Mouse (Mus musculus): Measurements from ENCODE around the gene Adamts8.

The Adamts8 gene

DNA sequence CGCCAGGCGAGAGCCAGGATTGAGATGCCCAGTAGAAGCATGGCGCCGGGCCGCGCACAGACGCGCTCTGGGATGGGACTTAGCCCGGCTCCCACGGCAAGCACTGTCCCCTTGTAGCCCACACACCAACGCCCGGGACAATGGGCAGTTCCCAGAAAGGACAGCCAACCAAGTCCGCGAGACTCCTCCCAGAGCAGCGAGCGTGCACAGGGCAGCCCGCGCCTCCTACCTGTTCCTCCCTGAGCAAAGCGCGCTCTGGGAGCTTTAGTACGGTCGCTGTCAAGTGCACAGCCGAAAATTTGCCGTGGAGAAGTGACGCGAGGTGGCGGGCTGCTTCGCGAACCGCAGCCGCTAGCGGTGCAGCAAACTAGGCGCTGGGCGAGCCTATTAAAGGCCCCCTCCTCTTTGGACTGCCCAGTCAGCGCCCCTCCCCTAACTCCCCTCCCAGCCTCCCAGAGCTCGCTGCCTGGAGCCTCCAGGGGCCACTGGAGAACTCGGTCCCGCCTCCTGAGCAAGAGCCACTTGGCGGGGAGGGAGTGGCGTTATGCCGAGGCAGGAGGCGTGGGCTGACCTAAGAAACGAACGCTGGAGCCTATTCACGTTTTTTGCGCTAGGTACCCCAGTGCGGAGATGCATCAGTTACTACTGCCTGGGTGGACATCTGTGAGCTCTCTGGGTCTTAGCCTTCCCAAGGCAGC is 20.0 kb upstream of the Adamts8 start, which contains the start of gene Adamts15:
Adamts15 (minus strand) TSS at position 256 of the 698 bp plus-strand sequence.
- in situ Hi-C loops (cut with MboI) = no loop called here

DNA sequence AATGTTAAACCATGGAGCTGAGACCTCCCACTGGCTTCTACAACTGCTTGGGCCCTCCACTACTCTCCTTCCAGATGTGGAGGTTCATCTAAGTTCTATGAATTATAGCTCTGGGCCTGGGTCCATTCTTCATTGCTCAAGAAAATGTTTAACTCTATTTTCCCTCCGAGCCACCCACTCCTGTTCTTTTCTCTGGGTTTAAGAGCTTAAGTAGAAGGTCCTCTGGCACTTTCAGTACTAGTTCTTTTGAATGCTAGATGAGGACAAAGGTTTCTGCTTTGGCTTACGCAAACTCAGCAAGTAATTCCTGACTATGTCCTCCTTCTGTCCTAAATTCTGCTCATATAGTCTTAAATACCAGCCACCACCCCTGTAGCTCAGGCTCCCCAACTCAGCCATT is 13.6 kb upstream of the Adamts8 start:
- in situ Hi-C loops (cut with MboI) = no loop called here

GRCm38 (mm10) chr9:30932346-30932745 is 10.0 kb upstream of the Adamts8 start:
- in situ Hi-C loops (cut with MboI) = no loop called here

DNA sequence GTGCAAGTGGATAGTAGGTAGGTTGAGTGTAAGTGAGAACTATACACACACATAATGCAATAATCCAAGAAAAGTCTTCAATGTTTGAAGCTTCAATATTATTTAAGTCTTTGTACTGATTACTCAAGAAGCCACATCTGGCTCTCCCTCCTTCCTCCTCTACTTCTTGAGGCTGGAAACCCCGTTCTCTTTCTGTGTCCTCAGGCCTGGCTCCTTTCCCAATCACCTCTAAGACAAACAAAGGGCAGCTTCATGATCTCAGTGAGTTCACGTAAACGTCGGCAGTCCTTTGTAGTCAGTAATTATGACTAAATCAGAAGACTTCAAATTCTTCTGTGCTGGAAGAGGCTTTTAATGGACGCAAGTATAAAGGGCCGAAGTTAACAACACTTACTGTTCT is 7.5 kb upstream of the Adamts8 start:
- in situ Hi-C loops (cut with MboI) = no loop called here

DNA sequence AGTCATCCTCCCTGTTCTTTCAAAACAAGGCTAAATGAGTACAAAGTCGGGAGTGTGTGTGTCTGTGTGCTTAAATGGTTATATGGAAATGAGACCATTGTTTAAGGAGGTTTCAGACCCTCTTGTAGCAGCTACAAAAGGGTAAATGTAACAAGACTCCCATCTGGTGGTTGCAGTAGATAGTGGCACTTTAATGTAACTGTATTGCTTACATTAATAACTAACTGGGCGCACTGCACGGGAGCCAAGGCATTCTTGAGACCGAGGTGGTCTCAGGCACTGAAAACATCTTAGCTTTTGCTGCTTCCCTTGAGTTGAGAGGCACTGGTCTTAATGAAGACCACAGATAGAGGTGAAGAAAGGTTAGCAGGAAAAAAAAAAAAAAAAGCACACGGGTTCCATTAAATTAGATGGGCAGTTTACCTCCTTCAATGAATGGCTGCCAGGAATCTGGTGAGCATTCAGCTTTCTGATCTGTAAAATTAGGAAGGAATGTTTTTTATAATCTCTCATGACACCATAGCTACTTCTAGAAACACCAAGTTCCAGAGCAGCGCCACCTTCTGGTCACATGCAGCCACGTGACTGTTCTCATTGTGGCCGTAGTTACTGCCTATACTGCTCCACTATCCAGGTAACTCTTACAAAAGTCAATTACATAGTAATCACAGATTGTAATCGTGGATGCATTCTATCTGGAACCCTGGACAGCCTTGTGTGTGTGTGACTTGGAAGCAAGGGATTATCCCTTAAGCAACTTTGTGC is 5.5 kb upstream of the Adamts8 start:
- in situ Hi-C loops (cut with MboI) = no loop called here

DNA sequence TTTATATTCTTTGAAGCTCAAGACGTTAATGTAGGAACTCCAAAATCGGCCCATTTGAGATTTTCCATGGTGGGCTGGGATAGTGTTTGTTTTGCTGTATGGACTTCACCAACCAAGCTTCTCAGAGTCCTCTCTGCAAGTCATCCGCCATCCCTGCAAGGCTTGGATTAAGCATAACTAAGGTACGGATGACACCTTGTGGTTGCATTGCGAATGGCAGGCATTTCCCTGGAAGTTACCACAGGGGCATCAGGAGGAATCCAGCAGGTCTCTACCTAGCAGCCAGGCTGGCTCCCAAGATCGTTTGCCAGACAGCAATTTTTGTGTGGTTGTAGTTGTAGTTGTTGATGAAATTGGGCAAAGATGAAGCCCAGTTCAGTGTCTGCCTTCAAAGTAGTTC is 2.0 kb upstream of the Adamts8 start:
- in situ Hi-C loops (cut with MboI) = no loop called here

DNA sequence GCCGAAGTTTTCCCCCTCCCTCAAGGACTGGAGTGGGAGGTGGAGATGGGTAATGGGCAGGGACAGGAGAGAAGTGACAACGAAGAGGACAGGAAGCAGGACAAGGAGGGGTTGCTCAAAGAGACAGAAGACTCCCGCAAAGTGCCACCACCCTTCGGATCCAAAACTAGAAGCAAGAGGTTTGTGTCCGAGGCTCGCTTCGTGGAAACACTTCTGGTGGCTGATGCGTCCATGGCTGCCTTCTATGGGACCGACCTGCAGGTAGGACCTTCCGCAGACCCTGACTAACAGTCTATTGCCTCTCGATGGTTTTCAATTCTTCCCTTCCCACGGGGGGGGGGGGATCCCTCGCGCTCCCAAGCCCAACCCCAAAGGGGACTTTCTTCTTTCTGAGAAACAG is 979 bp downstream of the Adamts8 start:
- in situ Hi-C loops (cut with MboI) = no loop called here

DNA sequence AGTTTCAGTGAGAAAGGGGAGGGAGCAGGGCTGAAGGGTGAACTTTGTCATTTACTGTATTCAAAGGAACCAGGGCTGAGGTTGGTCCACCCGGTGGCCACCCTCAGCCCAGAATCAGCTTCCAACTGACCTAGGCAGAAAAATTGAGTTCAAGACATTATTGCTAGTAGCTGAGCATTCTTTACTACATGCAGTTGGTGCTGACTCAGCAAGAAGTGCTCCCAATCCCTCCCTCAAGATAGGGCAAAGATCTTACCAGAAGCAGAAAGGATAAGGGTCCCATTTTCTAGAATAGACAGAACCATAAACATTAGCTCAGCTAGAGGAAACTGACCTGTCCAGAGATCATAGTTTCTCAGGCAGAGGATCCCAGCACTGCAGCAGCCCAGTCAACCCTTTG is 1.9 kb downstream of the Adamts8 start:
- in situ Hi-C loops (cut with MboI) = no loop called here

DNA sequence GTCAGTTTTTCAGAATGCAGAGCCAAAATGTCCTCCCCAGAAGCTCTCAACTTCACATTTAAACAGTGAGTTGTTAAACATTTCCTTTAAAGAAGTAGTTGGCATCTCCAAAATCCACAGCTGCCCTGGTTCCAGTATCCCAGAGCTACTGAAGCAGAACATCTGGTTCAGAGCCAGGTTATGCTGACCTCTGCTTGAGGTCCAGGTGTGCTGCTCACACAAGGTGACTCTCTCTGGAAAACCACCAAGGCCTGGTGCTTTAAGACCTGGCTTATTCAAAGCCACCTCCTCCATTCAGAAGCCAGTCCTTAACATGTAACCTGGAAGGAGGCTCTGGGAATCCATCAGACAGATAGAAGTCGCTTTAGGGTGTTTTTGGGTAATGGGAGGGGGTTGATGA is 2.9 kb downstream of the Adamts8 start:
- in situ Hi-C loops (cut with MboI) = no loop called here

- in situ Hi-C loops (cut with MboI) = no loop called here
These were observed 7.1 kb downstream of the Adamts8 start for GRCm38 (mm10) chr9:30949422-30949821.

DNA sequence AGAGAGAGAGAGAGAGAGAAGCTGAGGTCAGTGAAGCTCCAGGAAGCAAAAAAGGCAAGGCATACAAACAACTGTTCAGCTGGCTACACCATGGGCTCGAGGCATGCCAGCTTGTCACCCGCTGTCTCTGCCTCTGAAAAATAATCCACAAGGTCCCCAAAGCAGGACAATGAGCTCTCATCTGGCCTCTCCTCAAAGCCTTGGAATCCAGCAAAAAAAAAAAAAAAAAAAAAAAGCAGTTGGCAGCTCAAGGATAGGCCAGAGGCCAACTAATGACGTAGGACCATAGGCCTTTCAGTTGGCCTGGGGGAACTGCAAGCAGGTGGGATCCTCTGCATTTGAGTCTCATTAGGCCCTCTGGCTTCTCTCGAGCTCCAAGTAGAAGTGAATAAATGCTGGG is 7.6 kb downstream of the Adamts8 start:
- in situ Hi-C loops (cut with MboI) = no loop called here

GRCm38 (mm10) chr9:30950592-30950991 is 8.2 kb downstream of the Adamts8 start:
- in situ Hi-C loops (cut with MboI) = no loop called here

DNA sequence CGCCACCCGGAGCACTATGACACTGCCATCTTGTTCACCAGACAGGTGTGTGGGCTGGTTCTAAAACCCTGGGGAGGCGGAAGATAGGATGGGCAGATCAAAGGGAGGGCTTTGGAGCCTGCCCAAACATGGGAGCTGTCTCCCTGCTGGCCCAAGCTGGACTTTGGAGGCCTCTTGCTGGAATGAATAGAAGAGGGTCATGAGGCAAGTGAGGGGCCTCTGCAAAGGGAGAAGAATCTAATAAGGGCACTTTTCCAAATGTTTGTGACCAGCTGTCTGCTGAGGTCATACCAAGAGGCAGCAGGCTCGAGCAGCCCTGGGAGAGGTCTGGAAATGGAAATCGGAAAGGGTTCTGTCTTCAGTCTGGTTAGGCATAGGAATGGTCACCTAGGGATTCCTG is 9.1 kb downstream of the Adamts8 start:
- in situ Hi-C loops (cut with MboI) = no loop called here

- in situ Hi-C loops (cut with MboI) = no loop called here
These were observed 10.9 kb downstream of the Adamts8 start for GRCm38 (mm10) chr9:30953287-30953686.

DNA sequence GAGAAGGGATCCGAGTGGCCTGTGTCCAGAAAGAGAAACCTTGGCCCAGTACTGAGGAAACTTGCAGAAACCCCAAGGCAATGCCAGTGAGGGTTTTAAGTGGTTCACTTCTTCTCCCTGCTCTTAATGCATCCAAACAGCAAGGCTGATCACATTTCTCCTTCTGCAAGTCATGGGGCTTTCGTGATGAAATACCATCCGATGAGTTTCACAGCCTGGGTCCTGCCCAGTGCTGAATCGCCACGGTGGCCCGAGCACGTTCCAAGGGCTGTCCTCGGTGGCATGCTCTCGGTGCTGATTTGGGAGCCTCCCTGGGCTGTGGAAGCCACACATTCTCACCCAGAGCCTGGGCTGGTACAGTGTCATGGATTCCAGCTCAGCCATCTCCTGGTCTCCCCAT is 12.9 kb downstream of the Adamts8 start:
- in situ Hi-C loops (cut with MboI) = no loop called here

GRCm38 (mm10) chr9:30963780-30964179 is 21.4 kb downstream of the Adamts8 start:
- in situ Hi-C loops (cut with MboI) = no loop called here

- in situ Hi-C loops (cut with MboI) = no loop called here
These were observed 22.3 kb downstream of the Adamts8 start for GRCm38 (mm10) chr9:30964685-30965084.

DNA sequence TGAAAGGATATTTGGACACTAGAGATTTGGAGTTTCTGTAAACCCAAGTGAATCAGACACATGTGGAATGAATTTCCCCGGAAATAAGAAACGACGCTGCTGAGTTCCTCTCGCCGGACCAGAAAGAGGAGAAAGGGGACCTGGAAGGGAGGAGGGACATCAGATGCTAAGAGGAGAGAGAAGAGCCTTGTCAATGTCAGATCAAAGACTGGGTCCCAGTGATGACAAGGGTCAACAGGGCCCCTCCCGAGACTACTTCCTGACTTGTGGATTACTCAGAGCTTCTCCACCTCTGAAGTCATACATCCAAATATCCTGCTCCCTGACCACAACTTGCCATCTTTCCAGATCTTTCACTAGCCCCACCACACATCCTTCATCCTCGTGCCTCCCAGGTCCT is 24.5 kb downstream of the Adamts8 start:
- in situ Hi-C loops (cut with MboI) = no loop called here

DNA sequence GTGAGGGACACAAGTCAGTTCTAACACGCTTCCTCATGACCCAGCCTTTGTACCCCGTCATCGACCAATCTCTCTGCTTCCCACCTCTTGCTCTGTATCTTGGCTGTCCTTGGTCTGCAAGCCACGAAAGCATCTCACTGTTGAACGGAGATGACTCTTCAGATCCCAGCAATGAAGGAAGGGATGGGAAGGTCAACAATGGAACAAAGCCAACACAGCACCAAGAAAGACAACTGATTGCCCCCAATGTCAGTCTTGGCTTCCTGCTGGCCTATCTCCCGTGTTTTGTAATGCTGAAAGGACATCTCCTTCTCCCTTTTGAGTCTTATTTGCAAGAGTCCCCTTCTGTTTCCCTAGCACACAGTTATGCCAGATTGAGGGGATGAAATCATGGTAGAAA is 25.8 kb downstream of the Adamts8 start:
- in situ Hi-C loops (cut with MboI) = no loop called here

GRCm38 (mm10) chr9:30970001-30970400 is 27.6 kb downstream of the Adamts8 start:
- in situ Hi-C loops (cut with MboI) = no loop called here

GRCm38 (mm10) chr9:30971967-30972366 is 29.6 kb downstream of the Adamts8 start:
- in situ Hi-C loops (cut with MboI) = no loop called here

DNA sequence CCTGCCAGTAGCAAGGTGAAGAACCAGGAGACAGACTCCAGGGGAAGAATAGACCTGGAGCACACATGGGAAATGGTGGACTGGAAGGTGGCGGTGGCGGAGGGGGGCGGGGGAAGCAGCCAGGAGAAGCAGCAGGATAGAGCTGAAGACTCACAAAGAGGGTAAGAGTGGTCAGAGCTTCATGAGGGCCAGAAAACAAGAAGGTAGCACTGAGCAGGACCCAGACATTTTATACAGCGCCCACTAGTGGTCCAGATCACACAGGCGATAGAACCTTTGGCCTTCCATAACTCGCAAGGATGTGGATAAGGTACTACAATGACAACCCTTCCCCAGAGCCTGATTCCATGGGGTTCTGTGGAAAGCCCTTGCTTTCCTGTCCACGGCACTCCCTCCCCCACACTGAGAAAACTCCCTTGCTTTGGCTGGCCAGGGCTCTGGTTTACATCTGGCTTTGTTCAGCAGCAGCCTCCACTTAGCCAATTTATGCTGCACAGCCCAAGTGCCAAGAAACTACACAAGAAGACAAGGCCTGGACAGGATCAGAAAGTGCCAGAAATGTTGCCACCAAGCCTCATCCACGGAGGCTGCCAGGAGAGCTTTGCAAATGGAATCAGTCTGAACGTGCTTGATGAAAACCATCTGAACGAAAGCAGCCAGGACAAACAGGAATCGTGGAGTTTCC is 34.1 kb downstream of the Adamts8 start:
- in situ Hi-C loops (cut with MboI) = no loop called here

DNA sequence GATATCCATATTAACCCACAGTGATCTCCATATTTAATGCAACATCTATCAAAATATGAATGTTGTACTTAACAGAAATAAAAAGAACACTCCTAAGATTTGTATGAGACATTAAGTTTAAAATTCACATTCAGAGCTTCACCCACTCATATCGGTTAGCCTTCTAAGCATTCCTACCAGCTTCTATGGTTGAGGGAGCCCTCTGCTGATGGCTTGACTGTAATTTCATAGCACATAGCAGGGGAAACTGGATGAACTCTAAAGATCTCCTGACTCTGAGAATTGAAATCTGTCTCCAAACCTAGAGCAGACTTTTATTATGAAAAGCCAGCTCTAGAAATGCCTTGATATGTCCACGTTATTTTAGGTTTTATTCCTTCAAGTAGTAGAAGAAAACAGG is 38.1 kb downstream of the Adamts8 start:
- in situ Hi-C loops (cut with MboI) = no loop called here

Data from mature B cell (primary cell).